Mouse (Mus musculus) gastrocnemius, postnatal 25 days (tissue): ENCODE measurements around the gene A4gnt. TPM values are rescaled to one million over a fixed set of nuclear protein-coding genes. Genes with fewer than 3 reads are reported as not detected.
"Not testable (repeated sequence)": the region's sequence is repeated elsewhere in the genome, so short reads cannot be mapped to it uniquely, and the experiment has no call there.

ENCODE experiments used
- DNase-seq: peaks from one replicate; pipeline ENCODE4 v3.0.0; 2022
- long read RNA-seq, 2 experiments: library from polyadenylated mRNA; stranded (forward); transcript quantifications; one replicate each; pipeline ENCODE4 v2.0.0; 2021
- total RNA-seq, 2 experiments: library from RNA; stranded (reverse); gene quantifications; 1 replicate in 1 of 2; 2 replicates in 1 of 2; pipeline ENCODE4 v1.2.3; 2021

A4gnt gene
- not detected for total RNA-seq
- long read RNA-seq, experiment 1 = 0 reads
- long read RNA-seq, experiment 2 = 0 reads

GRCm38 (mm10) chr9:99612202-99612601, at the start of gene A4gnt:
Gene A4gnt, plus strand, starts transcription at chr9:99612502.
- DNase-seq = no peak

GRCm38 (mm10) chr9:99563714-99564113, 48.6 kb upstream of the A4gnt start:
- peak; percentile 30 for DNase-seq

GRCm38 (mm10) chr9:99568023-99568346, 44.3 kb upstream of the A4gnt start:
- DNase-seq = no peak

- peak; percentile 89 for DNase-seq
Measured at GRCm38 (mm10) chr9:99568347-99569070, 43.8 kb upstream of the A4gnt start, which contains the start of gene Armc8. Gene Armc8, minus strand, starts transcription at chr9:99568899.

- DNase-seq = no peak
Measured at GRCm38 (mm10) chr9:99569071-99569397, 43.3 kb upstream of the A4gnt start.

- DNase-seq = peak; percentile 86
Measured at GRCm38 (mm10) chr9:99575677-99576480, 36.4 kb upstream of the A4gnt start, which contains the start of gene Dbr1. Gene Dbr1, plus strand, starts transcription at chr9:99575799.

- DNase-seq = no peak
Measured at GRCm38 (mm10) chr9:99580655-99581054, 31.6 kb upstream of the A4gnt start.

- DNase-seq = peak; percentile 26
Measured at GRCm38 (mm10) chr9:99587505-99588202, 24.6 kb upstream of the A4gnt start.

- no peak for DNase-seq
Measured at GRCm38 (mm10) chr9:99591144-99591543, 21.2 kb upstream of the A4gnt start.

- not testable (repeated sequence) for DNase-seq
Measured at GRCm38 (mm10) chr9:99599127-99599526, 13.2 kb upstream of the A4gnt start.

- no peak for DNase-seq
Measured at GRCm38 (mm10) chr9:99603566-99603965, 8.7 kb upstream of the A4gnt start.

GRCm38 (mm10) chr9:99619688-99620087, 7.4 kb downstream of the A4gnt start:
- DNase-seq = no peak

GRCm38 (mm10) chr9:99620196-99620595, 7.9 kb downstream of the A4gnt start:
- no peak for DNase-seq

GRCm38 (mm10) chr9:99622034-99622433, 9.7 kb downstream of the A4gnt start:
- no peak for DNase-seq

- no peak for DNase-seq
Measured at GRCm38 (mm10) chr9:99622966-99623365, 10.7 kb downstream of the A4gnt start.

- peak; percentile 12 for DNase-seq
Measured at GRCm38 (mm10) chr9:99624117-99624516, 11.8 kb downstream of the A4gnt start.

- DNase-seq = no peak
Measured at GRCm38 (mm10) chr9:99628581-99628980, 16.3 kb downstream of the A4gnt start.

- peak; percentile 42 for DNase-seq
Measured at GRCm38 (mm10) chr9:99629281-99630011, 17.1 kb downstream of the A4gnt start, which contains the start of gene Dzip1l. Gene Dzip1l, plus strand, starts transcription at chr9:99629496.

- peak; percentile 10 for DNase-seq
Measured at GRCm38 (mm10) chr9:99630071-99630470, 17.8 kb downstream of the A4gnt start.

GRCm38 (mm10) chr9:99630528-99631125, 18.3 kb downstream of the A4gnt start:
- no peak for DNase-seq

- DNase-seq = no peak
Measured at GRCm38 (mm10) chr9:99631781-99632180, 19.5 kb downstream of the A4gnt start.

GRCm38 (mm10) chr9:99632264-99632663, 20.0 kb downstream of the A4gnt start:
- DNase-seq = no peak
